Mouse (Mus musculus): ENCODE data around the gene Papola. TPM values are rescaled to one million over a fixed set of nuclear protein-coding genes. Genes with fewer than 3 reads are reported as not detected.
"Not testable (repeated sequence)": the region's sequence is repeated elsewhere in the genome, so short reads cannot be mapped to it uniquely, and the experiment has no call there.

Papola gene
- polyA plus RNA-seq, 1 experiment from 2014 or later = 81.6 TPM

DNA sequence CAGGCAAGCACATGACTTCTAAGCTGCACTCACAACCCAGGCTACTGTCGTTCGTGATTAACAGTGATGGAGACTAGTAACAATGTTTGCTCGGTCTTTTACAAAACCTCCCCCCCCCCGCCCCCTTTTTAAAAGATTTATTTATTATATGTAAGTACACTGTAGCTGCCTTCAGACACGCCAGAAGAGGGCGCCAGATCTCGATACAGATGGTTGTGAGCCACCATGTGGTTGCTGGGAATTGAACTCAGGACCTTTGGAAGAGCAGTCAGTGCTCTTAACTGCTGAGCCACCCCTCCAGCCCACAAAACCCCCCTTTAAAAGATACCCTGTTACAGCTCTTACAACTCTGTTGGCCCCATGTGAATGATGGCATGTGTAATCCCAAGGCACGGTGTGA lies 56.1 kb downstream of the Papola start:
- not testable (repeated sequence) for H3K27me3 ChIP-seq (ENCODE audit: control insufficient read depth, insufficient read depth, low read depth, low read length); H3K9ac ChIP-seq (ENCODE audit: low read depth, low read length); ATAC-seq (ENCODE audit: low read depth); H3K4me1 ChIP-seq (ENCODE audit: control insufficient read depth, low read depth, low read length); H3K4me3 ChIP-seq (ENCODE audit: low read depth, low read length); H3K27ac ChIP-seq (ENCODE audit: low read length); H3K9me3 ChIP-seq (replicated peaks; ENCODE audit: control insufficient read depth, low read length); H3K4me2 ChIP-seq (ENCODE audit: low read depth, low read length)
- 85% methylated on average over 8 of the region's 8 CpGs for WGBS (ENCODE audit: insufficient replicate concordance)
- H3K36me3 ChIP-seq (ENCODE audit: control insufficient read depth, insufficient read depth) = peaks cover 16% of the 10 kb centered on the region

DNA sequence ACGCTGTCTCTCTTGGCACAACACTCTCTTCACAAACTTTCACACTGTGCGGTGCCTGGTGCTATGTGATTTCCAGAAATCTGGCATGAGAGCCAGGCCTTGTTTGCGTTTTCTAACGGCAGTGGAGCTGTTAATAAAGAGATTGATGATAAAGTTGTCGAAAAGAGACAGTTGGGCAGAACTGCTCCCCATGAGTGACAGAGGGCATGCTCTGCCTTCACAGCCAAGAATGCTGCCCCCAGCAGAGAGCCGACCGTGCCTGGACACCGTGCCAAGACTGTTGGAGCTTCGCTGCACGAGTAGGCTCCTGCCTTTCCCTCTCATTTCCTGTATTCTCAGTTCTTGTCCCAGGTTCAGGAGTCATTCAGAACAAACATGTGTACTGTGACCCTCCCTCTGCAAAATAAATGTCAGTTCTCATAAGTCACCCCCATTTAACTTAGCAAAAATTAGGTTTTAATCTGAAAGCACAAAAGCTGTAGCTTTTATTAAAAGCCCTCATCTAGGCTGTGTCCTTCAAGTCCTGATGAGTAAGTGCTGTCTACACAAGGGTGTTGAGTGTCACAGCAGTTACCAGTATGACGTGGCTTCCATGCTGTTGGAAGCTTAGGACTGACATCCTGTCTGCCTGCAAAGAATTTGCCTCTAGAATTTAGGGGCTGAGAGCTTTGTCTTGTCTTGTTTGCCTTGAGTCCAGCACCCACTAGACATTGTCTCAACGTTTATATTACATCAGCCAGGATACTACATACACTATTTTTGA lies 58.9 kb downstream of the Papola start:
- H3K4me3 ChIP-seq (ENCODE audit: low read depth, low read length) = no peak overlapping the region
- no peaks in the 10 kb centered on the region for H3K9me3 ChIP-seq (replicated peaks; ENCODE audit: control insufficient read depth, low read length)
- H3K27me3 ChIP-seq (ENCODE audit: control insufficient read depth, insufficient read depth, low read depth, low read length) = no peaks in the 10 kb centered on the region
- 76% methylated on average over 12 of the region's 12 CpGs for WGBS (ENCODE audit: insufficient replicate concordance)
- H3K27ac ChIP-seq (ENCODE audit: low read length) = no peak overlapping the region
- H3K4me2 ChIP-seq (ENCODE audit: low read depth, low read length) = no peak overlapping the region
- H3K4me1 ChIP-seq (ENCODE audit: control insufficient read depth, low read depth, low read length) = no peaks in the 10 kb centered on the region
- no peak for ATAC-seq (ENCODE audit: low read depth)
- H3K9ac ChIP-seq (ENCODE audit: low read depth, low read length) = no peak overlapping the region
- H3K36me3 ChIP-seq (ENCODE audit: control insufficient read depth, insufficient read depth) = peaks cover 6% of the 10 kb centered on the region; the same call in 1 of the 2 replicates

DNA sequence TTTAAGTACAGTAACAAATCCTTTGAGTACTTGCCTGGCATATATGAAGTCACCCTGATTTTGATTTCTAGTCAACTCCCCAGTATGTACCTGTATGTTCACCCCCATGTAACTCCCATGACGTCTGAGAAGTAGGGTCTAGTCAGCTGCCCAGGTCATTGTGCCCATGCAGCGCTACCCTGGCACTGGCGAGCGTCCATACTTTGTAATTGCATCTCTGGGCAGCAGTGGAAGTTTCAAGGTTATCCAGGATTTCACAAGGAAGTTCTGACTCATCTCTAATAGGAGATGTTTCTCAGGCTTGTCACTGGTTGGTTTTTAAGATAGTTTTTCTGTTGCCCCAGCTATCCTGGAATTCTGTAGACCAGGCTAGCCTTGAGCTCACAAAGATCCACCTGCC lies 59.9 kb downstream of the Papola start:
- no peak overlapping the region for H3K27ac ChIP-seq (ENCODE audit: low read length)
- H3K9ac ChIP-seq (ENCODE audit: low read depth, low read length) = no peak overlapping the region
- peaks cover 6% of the 10 kb centered on the region; the same call in 1 of the 2 replicates for H3K36me3 ChIP-seq (ENCODE audit: control insufficient read depth, insufficient read depth)
- H3K4me1 ChIP-seq (ENCODE audit: control insufficient read depth, low read depth, low read length) = no peaks in the 10 kb centered on the region
- no peak overlapping the region for H3K4me3 ChIP-seq (ENCODE audit: low read depth, low read length)
- H3K27me3 ChIP-seq (ENCODE audit: control insufficient read depth, insufficient read depth, low read depth, low read length) = no peaks in the 10 kb centered on the region
- no peak overlapping the region for H3K4me2 ChIP-seq (ENCODE audit: low read depth, low read length)
- no peak for ATAC-seq (ENCODE audit: low read depth)
- 84% methylated on average over 4 of the region's 4 CpGs for WGBS (ENCODE audit: insufficient replicate concordance)
- H3K9me3 ChIP-seq (replicated peaks; ENCODE audit: control insufficient read depth, low read length) = no peaks in the 10 kb centered on the region

DNA sequence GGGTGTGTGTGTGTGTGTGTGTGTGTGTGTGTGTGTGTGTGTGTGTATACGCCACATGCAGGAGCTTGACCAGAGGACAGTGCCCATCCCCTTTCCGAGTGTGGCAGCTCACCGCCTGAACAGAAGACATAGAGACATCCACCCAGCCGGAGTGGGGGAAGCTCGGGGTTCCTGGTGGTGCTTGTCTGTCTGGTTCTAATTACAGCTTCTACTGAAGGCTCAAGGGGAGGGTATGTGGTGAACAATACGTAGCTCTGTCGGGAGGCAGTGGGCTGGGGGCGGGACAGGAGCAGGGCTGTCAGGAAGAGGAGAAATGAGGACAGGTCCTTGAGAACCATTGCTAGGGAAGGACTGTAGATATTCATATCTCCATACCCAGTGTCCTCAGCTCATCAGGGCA lies 64.6 kb downstream of the Papola start:
- Histone ChIP-seq H3K36me3 (ENCODE audit: control insufficient read depth, insufficient read depth) (no peaks in the 10 kb centered on the region), H3K9me3 (replicated peaks; ENCODE audit: control insufficient read depth, low read length) (no peaks in the 10 kb centered on the region), H3K4me2 (ENCODE audit: low read depth, low read length) (no peak overlapping the region), H3K4me3 (ENCODE audit: low read depth, low read length) (no peak overlapping the region), H3K4me1 (ENCODE audit: control insufficient read depth, low read depth, low read length) (no peaks in the 10 kb centered on the region), H3K27ac (ENCODE audit: low read length) (no peak overlapping the region), H3K9ac (ENCODE audit: low read depth, low read length) (no peak overlapping the region), H3K27me3 (ENCODE audit: control insufficient read depth, insufficient read depth, low read depth, low read length) (no peaks in the 10 kb centered on the region)
- ATAC-seq (ENCODE audit: low read depth) = no peak
- WGBS (ENCODE audit: insufficient replicate concordance) = 72% methylated on average over 8 of the region's 8 CpGs

DNA sequence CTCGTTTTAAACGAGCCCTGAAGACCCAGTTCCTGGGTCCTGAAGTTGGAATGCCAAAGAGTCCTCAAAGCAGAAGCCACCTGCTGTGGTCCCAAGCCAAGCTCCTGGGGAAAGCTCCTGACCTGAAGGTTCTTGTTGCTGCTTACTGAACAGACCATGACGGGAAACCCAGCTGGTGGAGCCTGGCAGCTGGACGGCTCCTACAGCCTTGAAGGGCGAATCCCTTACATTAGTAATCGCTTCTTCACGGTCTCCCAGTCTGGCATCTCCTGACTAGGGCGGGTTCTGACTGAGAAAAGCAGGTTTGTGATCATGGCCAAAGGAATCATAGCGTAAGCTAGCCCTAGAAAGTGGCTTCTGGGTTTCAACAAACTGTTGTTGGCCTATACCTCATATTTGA lies 66.2 kb downstream of the Papola start:
- 61% methylated on average over 9 of the region's 9 CpGs for WGBS (ENCODE audit: insufficient replicate concordance)
- no peaks in the 10 kb centered on the region for H3K9me3 ChIP-seq (replicated peaks; ENCODE audit: control insufficient read depth, low read length)
- H3K36me3 ChIP-seq (ENCODE audit: control insufficient read depth, insufficient read depth) = no peaks in the 10 kb centered on the region
- H3K4me3 ChIP-seq (ENCODE audit: low read depth, low read length) = no peak overlapping the region
- no peak overlapping the region for H3K27ac ChIP-seq (ENCODE audit: low read length)
- no peak for ATAC-seq (ENCODE audit: low read depth)
- H3K9ac ChIP-seq (ENCODE audit: low read depth, low read length) = no peak overlapping the region
- no peaks in the 10 kb centered on the region for H3K4me1 ChIP-seq (ENCODE audit: control insufficient read depth, low read depth, low read length)
- no peaks in the 10 kb centered on the region for H3K27me3 ChIP-seq (ENCODE audit: control insufficient read depth, insufficient read depth, low read depth, low read length)
- no peak overlapping the region for H3K4me2 ChIP-seq (ENCODE audit: low read depth, low read length)

DNA sequence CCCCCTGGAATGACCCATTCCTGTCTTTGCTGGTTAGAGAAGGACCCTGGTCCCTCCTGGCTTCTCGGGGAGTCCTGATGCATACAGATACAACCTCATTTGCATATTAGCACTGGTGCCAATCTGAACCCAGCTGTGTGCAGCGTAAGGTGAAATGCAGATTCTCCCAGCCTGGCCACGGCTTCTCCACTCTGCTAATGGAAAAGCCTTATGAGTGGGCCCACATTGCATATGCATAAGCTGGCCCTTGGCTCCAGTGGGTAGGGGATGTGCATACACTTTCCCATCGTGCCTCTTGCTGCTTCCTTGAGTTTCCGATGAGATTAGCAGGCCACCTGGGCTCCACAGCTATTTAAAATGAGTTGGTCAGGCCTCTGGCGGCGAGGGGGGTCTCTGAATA lies 68.3 kb downstream of the Papola start:
- no peaks in the 10 kb centered on the region for H3K36me3 ChIP-seq (ENCODE audit: control insufficient read depth, insufficient read depth)
- no peaks in the 10 kb centered on the region for H3K4me1 ChIP-seq (ENCODE audit: control insufficient read depth, low read depth, low read length)
- ATAC-seq (ENCODE audit: low read depth) = no peak
- H3K4me2 ChIP-seq (ENCODE audit: low read depth, low read length) = no peak overlapping the region
- no peak overlapping the region for H3K9ac ChIP-seq (ENCODE audit: low read depth, low read length)
- no peak overlapping the region for H3K4me3 ChIP-seq (ENCODE audit: low read depth, low read length)
- H3K27ac ChIP-seq (ENCODE audit: low read length) = no peak overlapping the region
- 52% methylated on average over 7 of the region's 7 CpGs for WGBS (ENCODE audit: insufficient replicate concordance)
- no peaks in the 10 kb centered on the region for H3K9me3 ChIP-seq (replicated peaks; ENCODE audit: control insufficient read depth, low read length)
- H3K27me3 ChIP-seq (ENCODE audit: control insufficient read depth, insufficient read depth, low read depth, low read length) = no peaks in the 10 kb centered on the region

- no peak for ATAC-seq (ENCODE audit: low read depth)
- WGBS (ENCODE audit: insufficient replicate concordance) = 28% methylated on average over 6 of the region's 6 CpGs
- Histone ChIP-seq H3K4me1 (ENCODE audit: control insufficient read depth, low read depth, low read length) (no peaks in the 10 kb centered on the region), H3K9me3 (replicated peaks; ENCODE audit: control insufficient read depth, low read length) (no peaks in the 10 kb centered on the region), H3K27ac (ENCODE audit: low read length) (no peak overlapping the region), H3K36me3 (ENCODE audit: control insufficient read depth, insufficient read depth) (no peaks in the 10 kb centered on the region), H3K4me3 (ENCODE audit: low read depth, low read length) (no peak overlapping the region), H3K4me2 (ENCODE audit: low read depth, low read length) (no peak overlapping the region), H3K27me3 (ENCODE audit: control insufficient read depth, insufficient read depth, low read depth, low read length) (no peaks in the 10 kb centered on the region), H3K9ac (ENCODE audit: low read depth, low read length) (no peak overlapping the region)
Measured at GRCm38 (mm10) chr12:105854639-105855038, 70.1 kb downstream of the Papola start.

GRCm38 (mm10) chr12:105857902-105858640 lies 73.6 kb downstream of the Papola start:
- Histone ChIP-seq H3K36me3 (ENCODE audit: control insufficient read depth, insufficient read depth) (no peaks in the 10 kb centered on the region), H3K9me3 (replicated peaks; ENCODE audit: control insufficient read depth, low read length) (no peaks in the 10 kb centered on the region), H3K4me2 (ENCODE audit: low read depth, low read length) (no peak overlapping the region), H3K4me3 (ENCODE audit: low read depth, low read length) (no peak overlapping the region), H3K4me1 (ENCODE audit: control insufficient read depth, low read depth, low read length) (no peaks in the 10 kb centered on the region), H3K27me3 (ENCODE audit: control insufficient read depth, insufficient read depth, low read depth, low read length) (no peaks in the 10 kb centered on the region), H3K9ac (ENCODE audit: low read depth, low read length) (no peak overlapping the region), H3K27ac (ENCODE audit: low read length) (no peak overlapping the region)
- ATAC-seq (ENCODE audit: low read depth) = no peak
- WGBS (ENCODE audit: insufficient replicate concordance) = 64% methylated on average over 5 of the region's 5 CpGs

GRCm38 (mm10) chr12:105862072-105862471 lies 77.6 kb downstream of the Papola start:
- Histone ChIP-seq H3K4me3 (ENCODE audit: low read depth, low read length) (no peak overlapping the region), H3K4me2 (ENCODE audit: low read depth, low read length) (no peak overlapping the region), H3K9ac (ENCODE audit: low read depth, low read length) (no peak overlapping the region), H3K36me3 (ENCODE audit: control insufficient read depth, insufficient read depth) (no peaks in the 10 kb centered on the region), H3K27me3 (ENCODE audit: control insufficient read depth, insufficient read depth, low read depth, low read length) (no peaks in the 10 kb centered on the region), H3K9me3 (replicated peaks; ENCODE audit: control insufficient read depth, low read length) (no peaks in the 10 kb centered on the region; the same call in 1 of the 2 replicates), H3K27ac (ENCODE audit: low read length) (no peak overlapping the region), H3K4me1 (ENCODE audit: control insufficient read depth, low read depth, low read length) (no peaks in the 10 kb centered on the region)
- WGBS (ENCODE audit: insufficient replicate concordance) = 62% methylated on average over 6 of the region's 6 CpGs
- ATAC-seq (ENCODE audit: low read depth) = no peak

Measured in liver, embryonic 16.5 days (tissue).